Mouse (Mus musculus) embryonic facial prominence, embryonic 11.5 days (tissue): ENCODE measurements around the gene Ing4. TPM values are rescaled to one million over a fixed set of nuclear protein-coding genes. Genes with fewer than 3 reads are reported as not detected.
"Not testable (repeated sequence)": the region's sequence is repeated elsewhere in the genome, so short reads cannot be mapped to it uniquely, and the experiment has no call there.

Source experiments
- ATAC-seq: fragments of 200-750 bp; cut with Nextera tagmentation; replicated peaks from 2 replicates; pipeline ENCODE4 v1.8.0; 2017; ENCODE audit warnings: low read depth; ENCODE audit not compliant: insufficient number of reproducible peaks, low FRiP score, low TSS enrichment
- DNase-seq: peaks from one replicate; pipeline ENCODE4 v3.0.0-alpha.2; 2015; ENCODE audit warnings: low spot score
- H3K27ac ChIP-seq: fragments of 300-500 bp; sonication (generic); replicated peaks from 2 replicates; pipeline ENCODE4 v1.5.1; 2014; ENCODE audit warnings: mild to moderate bottlenecking, low read depth, low read length, control low read depth
- H3K27me3 ChIP-seq: fragments of 300-500 bp; sonication (generic); 2 replicates; pipeline ENCODE4 v1.6.1; 2014; ENCODE audit warnings: mild to moderate bottlenecking, low read length, moderate library complexity, mixed read lengths; ENCODE audit not compliant: control insufficient read depth, insufficient read depth
- H3K36me3 ChIP-seq: fragments of 300-500 bp; sonication (generic); replicated peaks from 2 replicates; pipeline ENCODE4 v1.6.1; 2014; ENCODE audit warnings: low read depth, mild to moderate bottlenecking, low read length, moderate library complexity, mixed read lengths; ENCODE audit not compliant: control insufficient read depth, insufficient read depth
- H3K4me1 ChIP-seq: fragments of 300-500 bp; sonication (generic); 2 replicates; pipeline ENCODE4 v1.6.1; 2014; ENCODE audit warnings: low read length, mixed read lengths; ENCODE audit not compliant: control insufficient read depth, insufficient read depth
- H3K4me2 ChIP-seq: fragments of 300-500 bp; sonication (generic); 2 replicates; pipeline ENCODE4 v1.6.1; 2014; ENCODE audit warnings: low read depth, mild to moderate bottlenecking, control low read depth, low read length, moderate library complexity
- H3K4me3 ChIP-seq: fragments of 300-500 bp; sonication (generic); 2 replicates; pipeline ENCODE4 v1.5.1; 2014; ENCODE audit warnings: low read depth, low read length, control low read depth
- H3K9ac ChIP-seq: fragments of 300-500 bp; sonication (generic); replicated peaks from 2 replicates; pipeline ENCODE4 v1.6.1; 2014; ENCODE audit warnings: mild to moderate bottlenecking, control low read depth, low read length
- H3K9me3 ChIP-seq: fragments of 300-500 bp; sonication (generic); replicated peaks from 2 replicates; pipeline ENCODE4 v1.6.1; 2016; ENCODE audit warnings: mild to moderate bottlenecking, low read length, inconsistent platforms, mixed read lengths; ENCODE audit not compliant: control insufficient read depth
- WGBS: fragments of 180-500 bp; shearing (Covaris S2); extraction: QIAGEN DNeasy Blood & Tissue Kit; methylation state at CpG from one replicate; pipeline ENCODE4 v1.1.7; 2014; 5-methylcytosine and 5-hydroxymethylcytosine counted together
- polyA plus RNA-seq: library from polyadenylated mRNA; unstranded; fragments of >200 nt; fragmentation: Nextera tagmentation; extraction: Ambion mirVana; gene quantifications from 2 replicates; pipeline ENCODE4 v1.2.1, GENCODE M21; 2014

Ing4 gene
- polyA plus RNA-seq, 1 experiment from 2014 or later: 145 TPM

GRCm38 (mm10) chr6:125042081-125042480 lies 2.5 kb downstream of the Ing4 start:
- no peak overlapping the region for H3K4me2 ChIP-seq

DNA sequence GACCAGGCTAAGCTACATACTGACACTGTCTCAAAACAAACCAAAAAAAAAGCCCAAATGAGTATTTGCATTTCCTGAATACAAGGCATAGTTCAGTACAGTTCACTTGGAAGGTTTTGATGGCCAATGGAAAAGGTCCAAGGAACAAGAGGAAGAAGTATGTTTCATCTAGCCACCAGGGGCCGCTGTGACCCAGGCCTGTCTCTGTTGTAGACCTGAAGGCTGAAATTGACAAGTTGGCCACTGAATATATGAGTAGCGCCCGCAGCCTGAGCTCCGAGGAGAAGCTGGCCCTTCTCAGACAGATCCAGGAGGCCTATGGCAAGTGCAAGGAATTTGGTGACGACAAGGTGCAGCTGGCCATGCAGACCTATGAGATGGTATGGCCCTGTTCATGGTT lies 7.1 kb downstream of the Ing4 start:
- Histone ChIP-seq H3K27ac (no peak overlapping the region), H3K9me3 (no peaks in the 10 kb centered on the region), H3K4me3 (no peak overlapping the region), H3K27me3 (no peaks in the 10 kb centered on the region), H3K36me3 (peaks cover 12% of the 10 kb centered on the region), H3K4me2 (no peak overlapping the region), H3K9ac (no peak overlapping the region), H3K4me1 (no peaks in the 10 kb centered on the region)
- WGBS: 47% methylated on average over 5 of the region's 5 CpGs
- ATAC-seq (no peak), DNase-seq (peak; percentile 85)

More at GRCm38 (mm10) chr6:125042081-125042480, 2.5 kb downstream of the Ing4 start:
- Histone ChIP-seq H3K36me3 (peaks cover 6% of the 10 kb centered on the region; the same call in 1 of the 2 replicates), H3K9me3 (no peaks in the 10 kb centered on the region), H3K27ac (no peak overlapping the region), H3K9ac (no peak overlapping the region), H3K4me1 (no peaks in the 10 kb centered on the region), H3K4me3 (no peak overlapping the region), H3K27me3 (no peaks in the 10 kb centered on the region)
- no peak for DNase-seq
- no peak for ATAC-seq
- 94% methylated on average over 7 of the region's 7 CpGs for WGBS

DNA sequence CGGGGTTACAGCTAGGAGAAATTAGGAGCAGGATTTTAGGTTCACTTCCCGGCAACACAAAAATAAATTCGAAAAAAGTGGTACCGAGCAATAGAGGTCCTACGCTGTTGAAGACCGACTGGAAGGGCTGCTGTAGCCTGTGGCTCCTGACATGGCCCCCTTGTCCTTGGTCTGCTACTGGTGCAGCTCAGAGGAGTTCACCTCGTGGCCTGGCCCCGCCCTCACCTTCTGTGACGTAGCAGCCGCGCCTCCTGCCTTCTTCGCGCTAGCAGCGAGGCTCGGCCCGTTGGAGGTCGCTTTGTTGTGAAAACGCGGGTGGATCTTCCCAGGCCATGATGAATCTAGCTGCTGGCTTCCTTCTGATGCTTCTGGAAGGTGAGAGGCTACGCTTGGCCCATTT lies 10.1 kb downstream of the Ing4 start, which contains the start of gene Acrbp:
Acrbp (plus strand) TSS at position 12 of the 400 bp plus-strand sequence.
- no peak within 1 kb of the TSS for H3K4me2 ChIP-seq
- WGBS: 27% methylated on average over 20 of the region's 20 CpGs
- 0 out of 2 replicates have a peak, but pooled peaks have one; percentile 22 for ATAC-seq
- DNase-seq: no peak
- H3K36me3 ChIP-seq: peaks cover 9% of the 10 kb centered on the region
- no peaks in the 10 kb centered on the region for H3K9me3 ChIP-seq
- H3K27me3 ChIP-seq: no peaks in the 10 kb centered on the region
- H3K27ac ChIP-seq: no peak within 1 kb of the TSS
- no peak within 1 kb of the TSS for H3K9ac ChIP-seq
- H3K4me3 ChIP-seq: no peak within 1 kb of the TSS
- H3K4me1 ChIP-seq: no peaks in the 10 kb centered on the region

DNA sequence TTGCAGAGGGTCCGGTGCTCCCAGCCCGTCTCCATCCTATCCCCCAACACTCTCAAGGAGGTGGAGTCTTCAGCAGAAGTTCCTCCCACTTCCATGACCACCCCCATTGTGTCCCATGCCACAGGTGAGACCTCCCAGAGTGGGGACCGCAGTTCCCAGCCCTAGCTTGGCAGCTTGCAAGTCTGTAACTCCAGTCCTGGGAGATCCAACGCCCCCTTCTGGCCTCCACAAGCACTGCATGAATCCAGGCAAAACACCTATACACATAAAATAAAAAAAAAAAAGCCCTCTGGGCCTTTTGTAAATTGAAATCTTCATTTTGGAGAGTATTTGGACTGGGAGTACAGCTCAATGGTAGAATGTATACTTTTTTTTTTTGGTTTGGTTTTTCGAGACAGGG lies 11.7 kb downstream of the Ing4 start:
- no peaks in the 10 kb centered on the region for H3K4me1 ChIP-seq
- H3K27ac ChIP-seq: no peak overlapping the region
- no peak overlapping the region for H3K9ac ChIP-seq
- WGBS: 70% methylated on average over 5 of the region's 5 CpGs
- no peaks in the 10 kb centered on the region for H3K9me3 ChIP-seq
- no peak overlapping the region for H3K4me2 ChIP-seq
- ATAC-seq: no peak
- no peak overlapping the region for H3K4me3 ChIP-seq
- H3K27me3 ChIP-seq: no peaks in the 10 kb centered on the region
- H3K36me3 ChIP-seq: peaks cover 9% of the 10 kb centered on the region
- DNase-seq: no peak

DNA sequence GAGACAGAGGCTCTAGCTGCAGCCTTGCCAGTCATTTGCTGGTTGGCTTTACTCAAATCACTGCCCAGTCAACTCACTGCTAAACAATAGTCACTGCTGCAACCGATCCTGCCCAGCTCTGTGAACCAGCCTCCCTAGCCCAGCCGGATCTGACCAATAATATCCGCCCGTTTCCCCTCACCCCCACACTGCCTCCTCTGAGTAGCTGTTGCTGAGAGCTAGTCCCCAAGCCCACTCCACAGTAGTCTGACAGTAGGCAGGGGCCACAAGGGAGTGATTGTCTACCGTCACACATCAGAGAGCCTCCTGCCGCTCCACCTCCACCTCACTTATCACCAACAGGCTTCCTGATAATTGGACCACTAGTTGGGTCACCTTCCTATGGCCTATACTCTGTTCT lies 21.9 kb downstream of the Ing4 start:
- Histone ChIP-seq H3K27me3 (no peaks in the 10 kb centered on the region), H3K36me3 (no peaks in the 10 kb centered on the region), H3K4me1 (no peaks in the 10 kb centered on the region), H3K9me3 (no peaks in the 10 kb centered on the region), H3K4me2 (no peak overlapping the region), H3K9ac (no peak overlapping the region; the same call in 1 of the 2 replicates), H3K4me3 (no peak overlapping the region), H3K27ac (no peak overlapping the region)
- DNase-seq (peak; percentile 29), ATAC-seq (peak; percentile 69; the same call in 1 of the 2 replicates)
- 28% methylated on average over 6 of the region's 6 CpGs for WGBS

GRCm38 (mm10) chr6:125062511-125062910 lies 23.0 kb downstream of the Ing4 start:
- DNase-seq (no peak), ATAC-seq (no peak)
- Histone ChIP-seq H3K27ac (no peak overlapping the region), H3K4me2 (no peak overlapping the region), H3K9me3 (no peaks in the 10 kb centered on the region), H3K4me3 (no peak overlapping the region), H3K36me3 (no peaks in the 10 kb centered on the region), H3K4me1 (no peaks in the 10 kb centered on the region), H3K9ac (no peak overlapping the region), H3K27me3 (no peaks in the 10 kb centered on the region)
- WGBS: 80% methylated on average over 5 of the region's 5 CpGs

DNA sequence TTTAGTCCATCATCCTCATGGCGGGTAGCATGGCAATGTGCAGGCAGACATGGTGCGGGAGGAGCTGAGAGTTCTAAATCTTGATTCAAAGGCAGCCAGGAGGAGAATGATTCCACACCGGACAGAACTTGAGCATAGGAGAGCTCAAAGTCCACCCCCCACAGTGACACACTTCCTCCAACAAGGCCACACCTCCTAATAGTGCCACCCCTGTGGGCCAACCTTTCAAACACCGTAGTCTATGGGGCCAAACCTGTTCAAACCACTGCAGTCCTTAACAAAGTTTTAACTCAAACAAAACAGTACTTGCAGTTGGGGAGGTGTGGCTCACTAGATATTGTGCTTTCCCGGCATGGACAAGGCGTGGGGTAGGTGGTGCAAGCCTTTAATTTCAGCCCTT lies 24.3 kb downstream of the Ing4 start:
- H3K9ac ChIP-seq: no peak overlapping the region
- DNase-seq (no peak), ATAC-seq (no peak)
- H3K4me2 ChIP-seq: no peak overlapping the region
- no peak overlapping the region for H3K4me3 ChIP-seq
- no peaks in the 10 kb centered on the region for H3K9me3 ChIP-seq
- 83% methylated on average over 6 of the region's 6 CpGs for WGBS
- H3K4me1 ChIP-seq: no peaks in the 10 kb centered on the region
- no peaks in the 10 kb centered on the region for H3K27me3 ChIP-seq
- no peaks in the 10 kb centered on the region for H3K36me3 ChIP-seq
- H3K27ac ChIP-seq: no peak overlapping the region

- not testable (repeated sequence) for H3K9me3 ChIP-seq, DNase-seq, H3K4me2 ChIP-seq, H3K9ac ChIP-seq, H3K4me3 ChIP-seq, ATAC-seq, H3K4me1 ChIP-seq, H3K27me3 ChIP-seq, H3K27ac ChIP-seq, H3K36me3 ChIP-seq
- no CpG with 5 or more reads among the region's 1 CpGs for WGBS
These were observed 25.7 kb downstream of the Ing4 start for GRCm38 (mm10) chr6:125065223-125065622.
